Mouse (Mus musculus): ENCODE measurements around the gene Phb.

Phb gene

GRCm38 (mm10) chr11:95666529-95667149 is at the start of gene Phb:
Gene Phb, plus strand, starts transcription at chr11:95666957.
- peak; percentile 94 to 96 for DNase-seq

GRCm38 (mm10) chr11:95617785-95618465 is 48.8 kb upstream of the Phb start:
- DNase-seq, result peak; percentile 81 to 86

GRCm38 (mm10) chr11:95619081-95619480 is 47.7 kb upstream of the Phb start:
- DNase-seq, result peak; percentile 83 to 88

GRCm38 (mm10) chr11:95619886-95620444 is 46.8 kb upstream of the Phb start:
- peak in 1 of 2 experiments; percentile 40 for DNase-seq

- DNase-seq, result no peak
These were observed 45.7 kb upstream of the Phb start for GRCm38 (mm10) chr11:95621010-95621409.

- DNase-seq, result no peak
These were observed 45.1 kb upstream of the Phb start for GRCm38 (mm10) chr11:95621541-95622130.

- DNase-seq, result no peak
These were observed 44.3 kb upstream of the Phb start for GRCm38 (mm10) chr11:95622426-95622825.

- DNase-seq, result no peak
These were observed 36.2 kb upstream of the Phb start for GRCm38 (mm10) chr11:95630558-95630957.

- no peak for DNase-seq
These were observed 35.5 kb upstream of the Phb start for GRCm38 (mm10) chr11:95631301-95631700.

GRCm38 (mm10) chr11:95632474-95632873 is 34.3 kb upstream of the Phb start:
- no peak for DNase-seq

GRCm38 (mm10) chr11:95633512-95634000 is 33.2 kb upstream of the Phb start:
- no peak for DNase-seq

GRCm38 (mm10) chr11:95635030-95635429 is 31.7 kb upstream of the Phb start:
- no peak for DNase-seq

GRCm38 (mm10) chr11:95640751-95641150 is 26.0 kb upstream of the Phb start:
- DNase-seq, result no peak

GRCm38 (mm10) chr11:95642534-95643280 is 24.1 kb upstream of the Phb start:
- peak; percentile 69 to 82 for DNase-seq

GRCm38 (mm10) chr11:95643856-95644255 is 22.9 kb upstream of the Phb start:
- DNase-seq, result peak in 1 of 2 experiments; percentile 31

GRCm38 (mm10) chr11:95644381-95644780 is 22.4 kb upstream of the Phb start:
- DNase-seq, result peak in 1 of 2 experiments; percentile 45

- DNase-seq, result no peak
These were observed 21.2 kb upstream of the Phb start for GRCm38 (mm10) chr11:95645397-95646153.

- DNase-seq, result no peak
These were observed 20.6 kb upstream of the Phb start for GRCm38 (mm10) chr11:95646154-95646490.

- no peak for DNase-seq
These were observed 19.0 kb upstream of the Phb start for GRCm38 (mm10) chr11:95647791-95648190.

- peak; percentile 85 to 90 for DNase-seq
These were observed 17.9 kb upstream of the Phb start for GRCm38 (mm10) chr11:95648827-95649226.

- DNase-seq, result no peak
These were observed 17.2 kb upstream of the Phb start for GRCm38 (mm10) chr11:95649560-95649959.

- no peak for DNase-seq
These were observed 16.8 kb upstream of the Phb start for GRCm38 (mm10) chr11:95650001-95650400.

Measured in cerebellum, postnatal 10 days (tissue).